Mouse (Mus musculus) liver, adult 2 months (tissue): ENCODE measurements at regions not wholly inside any gene's neighbourhood (a gene's known extent, or its start where the extent isn't known, plus 50 kb on each side); places are given as distances from the start of the nearest gene placed in this dataset.

Source experiments
- DNase-seq: peaks from one replicate; pipeline ENCODE4 v3.0.0-alpha.2; 2011; ENCODE audit warnings: low read depth, low spot score; ENCODE audit errors: extremely low read depth
- H3K27ac ChIP-seq: fragments of 200-500 bp; replicated peaks from 2 replicates; pipeline ENCODE4 v1.5.1; 2012; ENCODE audit warnings: low read depth, mild to moderate bottlenecking, control low read depth, inconsistent platforms, low read length; ENCODE audit not compliant: insufficient read depth
- H3K27me3 ChIP-seq: fragments of 200-500 bp; 2 replicates; pipeline ENCODE4 v1.6.1; 2012; ENCODE audit warnings: mild to moderate bottlenecking, moderate library complexity, low read length, inconsistent platforms; ENCODE audit not compliant: control insufficient read depth, insufficient read depth
- H3K36me3 ChIP-seq: fragments of 200-500 bp; 2 replicates; pipeline ENCODE4 v1.6.1; 2012; ENCODE audit warnings: low read length, inconsistent platforms; ENCODE audit not compliant: control insufficient read depth, insufficient read depth
- H3K4me1 ChIP-seq: fragments of 200-500 bp; 2 replicates; pipeline ENCODE4 v1.6.1; 2011; ENCODE audit warnings: low read length; ENCODE audit not compliant: control insufficient read depth, insufficient read depth
- H3K4me3 ChIP-seq: fragments of 200-500 bp; 2 replicates; pipeline ENCODE4 v1.5.1; 2011; ENCODE audit warnings: low read depth, mild to moderate bottlenecking, control low read depth, low read length, moderate library complexity; ENCODE audit not compliant: insufficient read depth
- H3K79me2 ChIP-seq: fragments of 200-500 bp; 2 replicates; pipeline ENCODE4 v1.6.1; 2012; ENCODE audit warnings: inconsistent platforms, mild to moderate bottlenecking, low read length, moderate library complexity; ENCODE audit not compliant: control insufficient read depth, insufficient read depth
- H3K9ac ChIP-seq: fragments of 200-500 bp; 2 replicates; pipeline ENCODE4 v1.6.1; 2012; ENCODE audit warnings: low read depth, mild to moderate bottlenecking, control low read depth, inconsistent platforms, low read length
- CTCF ChIP-seq: fragments of 200-500 bp; IDR thresholded peaks from 2 replicates; pipeline ENCODE4 v1.5.1; 2011; ENCODE audit warnings: low read depth, low read length, control low read depth
- POLR2A ChIP-seq: fragments of 200-500 bp; IDR thresholded peaks from 2 replicates; pipeline ENCODE4 v1.6.1; 2011; ENCODE audit warnings: low read length, control low read depth; ENCODE audit not compliant: insufficient read depth; ENCODE audit errors: extremely low read depth
- WGBS: fragments of 180-500 bp; shearing (Covaris S2); methylation state at CpG from one replicate; pipeline ENCODE4 v1.1.7; 2018; 5-methylcytosine and 5-hydroxymethylcytosine counted together

DNA sequence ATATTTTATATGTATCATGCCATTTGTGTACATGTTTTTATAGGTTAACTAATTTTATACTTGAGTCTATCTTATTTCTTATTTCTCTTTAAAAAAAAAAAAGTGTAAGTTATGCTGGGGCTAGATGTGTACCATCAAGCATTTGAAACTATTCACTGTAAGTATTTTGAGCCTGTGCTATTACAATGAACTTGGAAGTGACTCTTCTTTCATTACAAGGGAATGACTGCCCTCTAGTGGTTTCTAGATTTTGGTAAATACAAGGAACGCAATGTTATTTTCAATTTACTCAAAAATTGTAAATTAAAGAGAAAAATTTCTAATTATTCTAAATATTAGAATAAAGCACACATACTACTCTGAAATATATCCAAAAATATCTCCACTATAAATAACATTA lies 197.1 kb upstream of the Manea start:
- Histone ChIP-seq H3K36me3 (no peaks in the 10 kb centered on the region), H3K27ac (no peak overlapping the region), H3K4me3 (no peak overlapping the region), H3K9ac (no peak overlapping the region), H3K79me2 (no peaks in the 10 kb centered on the region), H3K27me3 (no peaks in the 10 kb centered on the region), H3K4me1 (no peaks in the 10 kb centered on the region)
- no peak for TF ChIP-seq POLR2A
- TF ChIP-seq CTCF = no peak
- peak; percentile 41 for DNase-seq
- 36% methylated on average over 1 of the region's 1 CpGs for WGBS

DNA sequence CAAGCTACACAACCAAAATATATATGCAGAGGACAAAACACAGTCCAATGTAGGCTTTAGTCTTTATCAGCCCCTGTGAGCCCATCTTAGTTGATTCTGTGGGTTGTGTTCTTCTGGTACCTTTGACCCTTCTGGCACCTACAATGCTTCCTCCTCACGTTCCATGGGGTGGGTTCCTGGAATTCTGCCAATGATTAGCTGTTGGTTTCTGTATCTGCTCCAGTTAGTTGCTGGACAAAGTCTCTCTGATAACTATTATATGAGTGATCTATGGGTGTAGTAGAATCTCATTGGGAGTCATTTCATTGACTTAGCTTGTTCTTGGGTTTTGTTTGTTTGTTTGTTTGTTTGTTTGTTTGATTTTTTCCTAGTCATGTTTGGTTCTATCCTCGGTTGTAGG lies 195.8 kb upstream of the Manea start:
- no peaks in the 10 kb centered on the region for H3K79me2 ChIP-seq
- H3K36me3 ChIP-seq = no peaks in the 10 kb centered on the region
- no peaks in the 10 kb centered on the region for H3K27me3 ChIP-seq
- no peak overlapping the region for H3K27ac ChIP-seq
- no peak for TF ChIP-seq POLR2A
- no peak for TF ChIP-seq CTCF
- no peak overlapping the region for H3K9ac ChIP-seq
- no peaks in the 10 kb centered on the region for H3K4me1 ChIP-seq
- DNase-seq = no peak
- 36% methylated on average over 2 of the region's 2 CpGs for WGBS
- no peak overlapping the region for H3K4me3 ChIP-seq

DNA sequence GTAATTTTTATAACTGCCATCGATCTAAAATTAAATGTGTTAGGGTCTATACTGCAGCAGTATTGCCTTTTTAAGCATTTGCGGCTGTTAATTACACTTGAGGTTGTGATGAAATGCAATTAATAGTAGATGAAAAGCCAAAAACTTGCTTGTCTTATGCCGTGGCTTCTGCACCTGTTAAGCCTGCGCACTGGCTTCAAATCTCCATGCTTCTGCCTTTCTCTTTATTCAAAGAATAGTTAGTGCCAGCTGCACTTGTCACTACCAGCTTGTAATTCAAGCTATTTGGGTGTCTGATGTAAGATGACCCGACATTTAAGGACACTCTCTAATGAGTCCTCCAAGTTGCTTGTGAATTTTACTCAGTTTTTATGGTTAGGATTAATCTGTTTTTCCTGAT lies 161.3 kb upstream of the Manea start:
- H3K4me1 ChIP-seq = no peaks in the 10 kb centered on the region
- 85% methylated on average over 5 of the region's 5 CpGs for WGBS
- no peak overlapping the region for H3K4me3 ChIP-seq
- no peak for TF ChIP-seq POLR2A
- TF ChIP-seq CTCF = no peak
- H3K27me3 ChIP-seq = no peaks in the 10 kb centered on the region
- no peak for DNase-seq
- no peaks in the 10 kb centered on the region for H3K79me2 ChIP-seq
- H3K36me3 ChIP-seq = no peaks in the 10 kb centered on the region
- no peak overlapping the region for H3K27ac ChIP-seq
- no peak overlapping the region for H3K9ac ChIP-seq

DNA sequence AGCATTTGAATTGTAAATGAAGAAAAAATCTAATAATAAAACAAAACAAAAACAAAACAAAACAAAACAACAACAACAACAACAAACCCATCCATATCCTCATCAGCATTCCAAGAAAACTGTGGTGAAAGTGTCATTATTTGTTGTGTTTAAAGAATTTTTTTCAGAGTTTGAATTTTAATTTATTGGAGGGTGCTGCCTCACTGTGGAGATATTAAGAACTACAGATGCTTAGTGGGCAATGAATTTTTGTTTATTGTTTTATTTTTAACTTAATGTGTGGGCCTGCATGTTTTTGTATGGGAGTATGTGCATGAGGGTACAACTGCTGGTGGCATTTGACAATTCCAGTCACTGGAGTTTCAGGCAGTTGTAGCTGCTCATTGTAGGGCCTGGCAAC lies 147.6 kb upstream of the Manea start:
- Histone ChIP-seq H3K4me1 (no peaks in the 10 kb centered on the region), H3K27ac (no peak overlapping the region), H3K27me3 (no peaks in the 10 kb centered on the region), H3K9ac (no peak overlapping the region), H3K36me3 (no peaks in the 10 kb centered on the region), H3K79me2 (no peaks in the 10 kb centered on the region), H3K4me3 (no peak overlapping the region)
- TF ChIP-seq POLR2A (no peak), CTCF (peak; percentile 13; the same call in 1 of the 2 replicates)
- no peak for DNase-seq

DNA sequence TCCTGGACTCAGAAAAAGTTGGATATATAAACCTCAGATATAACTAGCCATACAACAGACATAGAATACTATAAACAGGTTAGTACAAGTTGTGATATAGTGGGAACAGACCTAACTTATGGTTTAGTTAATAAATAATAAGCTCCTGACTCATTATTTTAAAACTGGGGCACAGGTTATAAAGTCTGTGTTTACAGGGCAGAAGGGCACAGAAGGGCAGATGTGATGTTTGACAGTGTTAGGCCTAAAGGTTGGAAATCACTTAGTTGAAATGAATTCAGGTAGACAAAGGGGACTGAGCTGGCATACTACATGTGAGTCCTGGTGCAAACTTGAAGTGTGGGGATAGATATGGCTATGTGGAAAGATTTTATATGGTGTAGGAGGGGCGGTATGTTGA lies 128.2 kb upstream of the Manea start:
- WGBS = 94% methylated on average over 1 of the region's 1 CpGs
- no peak overlapping the region for H3K4me3 ChIP-seq
- TF ChIP-seq CTCF (no peak), POLR2A (no peak)
- H3K27me3 ChIP-seq = no peaks in the 10 kb centered on the region
- H3K9ac ChIP-seq = no peak overlapping the region
- peaks cover 2% of the 10 kb centered on the region; the same call in 1 of the 2 replicates for H3K4me1 ChIP-seq
- H3K36me3 ChIP-seq = no peaks in the 10 kb centered on the region
- no peak overlapping the region for H3K27ac ChIP-seq
- H3K79me2 ChIP-seq = no peaks in the 10 kb centered on the region
- peak; percentile 72 for DNase-seq

DNA sequence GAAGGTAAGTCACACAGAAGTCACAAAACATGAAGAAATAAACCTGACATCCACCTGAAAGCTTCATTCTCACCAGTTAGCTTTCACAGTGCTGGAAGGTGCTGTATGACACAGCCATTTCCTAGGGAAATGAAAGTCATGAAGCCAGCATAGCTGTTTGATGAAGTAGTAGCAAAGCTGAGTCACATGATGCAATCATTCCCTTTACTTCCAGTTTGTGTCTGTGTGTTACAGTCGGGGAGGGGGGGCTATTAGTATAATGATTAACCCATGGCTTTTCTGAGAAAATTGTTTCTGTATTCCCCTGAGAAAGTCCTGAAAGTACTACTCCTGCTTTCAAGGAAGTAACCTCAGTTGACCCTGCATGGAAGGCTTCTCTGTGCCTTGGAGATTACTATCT lies 94.8 kb upstream of the Manea start:
- H3K27me3 ChIP-seq = no peaks in the 10 kb centered on the region
- 9% methylated on average over 1 of the region's 1 CpGs for WGBS

More for the DNA sequence above, 94.8 kb upstream of the Manea start:
- no peak overlapping the region for H3K9ac ChIP-seq
- peak; percentile 39 for DNase-seq
- TF ChIP-seq POLR2A (no peak), CTCF (no peak)
- H3K4me1 ChIP-seq = no peaks in the 10 kb centered on the region
- no peak overlapping the region for H3K4me3 ChIP-seq
- H3K27ac ChIP-seq = no peak overlapping the region
- H3K79me2 ChIP-seq = no peaks in the 10 kb centered on the region
- H3K36me3 ChIP-seq = no peaks in the 10 kb centered on the region
